Mouse (Mus musculus): ENCODE results near the gene Lrmda. TPM values are rescaled to one million over a fixed set of nuclear protein-coding genes. Genes with fewer than 3 reads are reported as not detected.

The Lrmda gene
- total and polyA plus RNA-seq, 3 experiments: 0.43 to 1.1 (median 1.0) TPM

DNA sequence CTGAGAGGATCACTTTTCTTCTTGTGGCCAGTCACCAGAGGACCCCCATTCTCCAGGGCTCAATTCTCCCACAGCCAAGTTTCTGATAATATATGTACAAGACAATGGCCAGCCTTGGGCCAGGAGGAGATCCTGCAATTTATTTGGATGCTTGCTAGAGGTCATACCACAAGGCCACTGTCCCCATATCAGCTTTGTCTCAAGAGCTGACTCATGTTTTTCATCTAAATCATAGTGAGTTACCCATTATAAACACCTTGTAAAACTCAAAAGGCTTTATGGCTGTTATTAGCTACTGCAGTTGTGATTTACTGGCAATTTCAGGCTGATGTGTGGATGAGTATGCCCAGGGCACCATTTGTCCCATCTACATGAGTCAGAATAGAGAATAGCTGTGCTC lies 600.7 kb downstream of the Lrmda start:
- intact Hi-C loops (cut with DNase I): no loop called here
- DNase-seq: no peak
- no peak overlapping the region for H3K9ac ChIP-seq (ENCODE audit: low read depth, low read length)
- H3K36me3 ChIP-seq (ENCODE audit: control insufficient read depth, insufficient read depth, low read length): no peaks in the 10 kb centered on the region
- H3K4me1 ChIP-seq (ENCODE audit: control insufficient read depth, insufficient read depth, low read length): no peaks in the 10 kb centered on the region
- H3K27me3 ChIP-seq (ENCODE audit: control insufficient read depth, insufficient read depth, low read length): no peaks in the 10 kb centered on the region
- no peak overlapping the region for H3K4me3 ChIP-seq
- TF ChIP-seq EP300 (IDR thresholded peaks at IDR 0.05; ENCODE audit: insufficient read depth, low read depth, low read length) (no peak), CTCF (IDR thresholded peaks at IDR 0.05) (no peak), POLR2A (IDR thresholded peaks at IDR 0.05; ENCODE audit: insufficient read depth, low read depth, low read length) (no peak)
- no peaks in the 10 kb centered on the region for H3K79me2 ChIP-seq (replicated peaks; ENCODE audit: control insufficient read depth, insufficient read depth, low read length)
- no peak overlapping the region for H3K27ac ChIP-seq

DNA sequence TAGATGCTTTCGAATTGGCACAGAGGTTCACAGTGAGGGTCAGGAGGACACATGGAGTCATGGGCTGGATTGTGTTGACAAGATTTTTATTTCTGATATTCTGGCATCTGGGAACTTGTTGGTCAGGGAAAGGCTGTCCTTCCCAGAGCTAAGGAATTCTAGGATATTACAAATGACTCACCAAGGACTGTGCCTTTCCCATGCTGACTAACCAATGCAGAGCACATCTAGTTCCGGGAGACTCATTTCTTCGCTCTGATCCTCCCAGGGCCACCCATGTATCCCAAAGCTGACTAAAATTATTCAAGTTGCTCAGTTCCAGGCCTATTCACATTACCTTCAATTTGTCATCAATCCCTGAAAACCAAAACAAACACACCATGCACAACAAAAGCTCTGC lies 602.4 kb downstream of the Lrmda start:
- no peak for DNase-seq
- TF ChIP-seq CTCF (IDR thresholded peaks at IDR 0.05) (no peak), POLR2A (IDR thresholded peaks at IDR 0.05; ENCODE audit: insufficient read depth, low read depth, low read length) (no peak), EP300 (IDR thresholded peaks at IDR 0.05; ENCODE audit: insufficient read depth, low read depth, low read length) (no peak)
- Histone ChIP-seq H3K79me2 (replicated peaks; ENCODE audit: control insufficient read depth, insufficient read depth, low read length) (no peaks in the 10 kb centered on the region), H3K4me1 (ENCODE audit: control insufficient read depth, insufficient read depth, low read length) (no peaks in the 10 kb centered on the region), H3K36me3 (ENCODE audit: control insufficient read depth, insufficient read depth, low read length) (no peaks in the 10 kb centered on the region), H3K9ac (ENCODE audit: low read depth, low read length) (no peak overlapping the region), H3K4me3 (no peak overlapping the region), H3K27ac (no peak overlapping the region), H3K27me3 (ENCODE audit: control insufficient read depth, insufficient read depth, low read length) (no peaks in the 10 kb centered on the region)
- intact Hi-C loops (cut with DNase I): no loop called here
- 96% methylated on average over 3 of the region's 3 CpGs for WGBS

DNA sequence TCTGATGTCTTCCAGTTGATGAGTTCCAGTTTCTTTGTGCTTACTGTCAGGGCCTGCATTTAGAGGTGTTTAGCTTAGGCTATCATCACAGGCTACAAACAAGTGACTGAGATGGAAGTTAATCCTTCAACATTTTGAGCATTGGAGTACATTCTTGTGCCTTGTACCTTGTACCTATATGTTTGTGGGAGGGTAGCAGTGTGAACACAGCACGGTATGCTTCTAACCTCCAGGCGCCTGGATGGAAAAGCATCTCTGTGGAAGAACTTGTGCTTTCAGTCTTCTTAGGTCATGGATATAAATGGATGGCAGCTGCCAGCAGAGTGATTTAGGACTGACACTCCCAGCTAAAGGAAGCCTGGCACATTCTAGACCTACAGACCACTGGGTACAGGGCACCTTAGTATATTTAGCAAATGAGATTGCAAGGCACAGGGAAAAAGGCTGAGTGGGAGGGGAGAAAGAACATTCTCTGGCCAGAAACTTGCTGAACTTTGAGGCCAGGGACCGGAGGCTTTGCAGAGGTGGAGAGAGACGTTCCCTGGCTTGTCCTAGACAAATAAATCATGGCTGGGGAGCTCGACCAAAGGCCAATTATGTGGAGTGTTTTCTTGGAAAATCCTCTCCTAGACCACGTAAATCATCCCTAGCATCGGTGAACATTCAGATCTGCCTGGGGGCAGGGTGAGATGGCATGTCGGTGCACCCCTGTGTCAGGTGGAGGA lies 607.8 kb downstream of the Lrmda start:
- H3K36me3 ChIP-seq (ENCODE audit: control insufficient read depth, insufficient read depth, low read length): no peaks in the 10 kb centered on the region
- no peaks in the 10 kb centered on the region for H3K27me3 ChIP-seq (ENCODE audit: control insufficient read depth, insufficient read depth, low read length)
- no peak overlapping the region for H3K9ac ChIP-seq (ENCODE audit: low read depth, low read length)
- H3K79me2 ChIP-seq (replicated peaks; ENCODE audit: control insufficient read depth, insufficient read depth, low read length): no peaks in the 10 kb centered on the region
- no peak overlapping the region for H3K27ac ChIP-seq
- H3K4me3 ChIP-seq: no peak overlapping the region
- intact Hi-C loops (cut with DNase I): no loop called here
- no peak for DNase-seq
- 79% methylated on average over 8 of the region's 8 CpGs for WGBS
- H3K4me1 ChIP-seq (ENCODE audit: control insufficient read depth, insufficient read depth, low read length): no peaks in the 10 kb centered on the region
- no peak for TF ChIP-seq CTCF (IDR thresholded peaks at IDR 0.05)
- no peak for TF ChIP-seq EP300 (IDR thresholded peaks at IDR 0.05; ENCODE audit: insufficient read depth, low read depth, low read length)
- no peak for TF ChIP-seq POLR2A (IDR thresholded peaks at IDR 0.05; ENCODE audit: insufficient read depth, low read depth, low read length)

DNA sequence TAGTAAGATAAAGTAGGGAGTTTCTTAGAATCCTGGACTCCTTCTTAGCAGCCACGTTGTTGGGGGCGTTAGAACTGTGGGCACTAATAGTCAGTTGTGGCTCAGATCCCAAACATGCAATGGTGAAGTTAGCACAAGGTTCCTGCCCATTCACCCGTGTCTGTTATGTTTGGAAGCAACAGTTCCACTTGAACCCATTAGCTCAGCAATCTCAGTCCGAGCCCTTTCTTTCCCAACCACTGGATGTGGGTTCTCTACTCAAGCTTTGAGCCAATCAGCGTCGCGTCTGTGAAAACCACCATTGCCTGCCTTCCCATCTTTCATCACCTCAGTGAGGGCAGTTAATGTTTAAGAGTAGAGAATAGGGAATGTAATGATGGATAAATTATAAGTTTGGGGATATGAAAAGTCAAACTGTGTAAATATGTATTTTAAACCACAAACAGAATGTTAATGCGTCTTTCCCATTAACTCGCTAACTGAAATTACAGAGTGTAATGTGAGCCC lies 610.9 kb downstream of the Lrmda start:
- WGBS: 85% methylated on average over 9 of the region's 9 CpGs
- H3K27ac ChIP-seq: no peak overlapping the region

DNA sequence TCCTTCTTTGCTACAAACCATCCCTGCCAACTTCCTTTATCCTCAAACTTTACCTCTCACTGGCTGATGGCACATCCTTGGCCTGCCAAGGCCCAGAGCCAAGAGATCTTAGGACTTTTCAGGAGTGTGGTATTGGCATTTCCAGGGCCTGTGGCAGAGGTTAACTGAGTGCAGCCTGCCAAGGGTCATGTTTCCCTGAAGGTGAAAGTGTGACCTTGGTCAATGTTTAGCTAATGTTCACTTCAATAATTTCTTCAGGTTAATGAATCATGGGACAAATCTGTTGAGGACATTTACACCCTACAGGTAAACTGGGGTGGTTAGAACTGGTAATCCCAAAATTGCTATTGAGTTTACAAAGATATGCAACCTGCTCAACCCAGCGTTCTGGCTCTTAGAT lies 614.1 kb downstream of the Lrmda start:
- WGBS: 76% methylated on average over 1 of the region's 1 CpGs
- Histone ChIP-seq H3K27ac (no peak overlapping the region), H3K9ac (ENCODE audit: low read depth, low read length) (no peak overlapping the region), H3K4me3 (no peak overlapping the region), H3K4me1 (ENCODE audit: control insufficient read depth, insufficient read depth, low read length) (no peaks in the 10 kb centered on the region), H3K79me2 (replicated peaks; ENCODE audit: control insufficient read depth, insufficient read depth, low read length) (no peaks in the 10 kb centered on the region), H3K36me3 (ENCODE audit: control insufficient read depth, insufficient read depth, low read length) (no peaks in the 10 kb centered on the region), H3K27me3 (ENCODE audit: control insufficient read depth, insufficient read depth, low read length) (no peaks in the 10 kb centered on the region)
- DNase-seq: no peak
- no peak for TF ChIP-seq CTCF (IDR thresholded peaks at IDR 0.05)
- no peak for TF ChIP-seq EP300 (IDR thresholded peaks at IDR 0.05; ENCODE audit: insufficient read depth, low read depth, low read length)
- TF ChIP-seq POLR2A (IDR thresholded peaks at IDR 0.05; ENCODE audit: insufficient read depth, low read depth, low read length): no peak
- intact Hi-C loops (cut with DNase I): no loop called here

More for the DNA sequence above, 610.9 kb downstream of the Lrmda start:
- DNase-seq: no peak
- no peaks in the 10 kb centered on the region for H3K79me2 ChIP-seq (replicated peaks; ENCODE audit: control insufficient read depth, insufficient read depth, low read length)
- no peak overlapping the region for H3K4me3 ChIP-seq
- H3K36me3 ChIP-seq (ENCODE audit: control insufficient read depth, insufficient read depth, low read length): no peaks in the 10 kb centered on the region
- H3K9ac ChIP-seq (ENCODE audit: low read depth, low read length): no peak overlapping the region
- TF ChIP-seq CTCF (IDR thresholded peaks at IDR 0.05) (no peak), EP300 (IDR thresholded peaks at IDR 0.05; ENCODE audit: insufficient read depth, low read depth, low read length) (no peak), POLR2A (IDR thresholded peaks at IDR 0.05; ENCODE audit: insufficient read depth, low read depth, low read length) (no peak)
- H3K27me3 ChIP-seq (ENCODE audit: control insufficient read depth, insufficient read depth, low read length): no peaks in the 10 kb centered on the region
- intact Hi-C loops (cut with DNase I): no loop called here
- no peaks in the 10 kb centered on the region for H3K4me1 ChIP-seq (ENCODE audit: control insufficient read depth, insufficient read depth, low read length)

DNA sequence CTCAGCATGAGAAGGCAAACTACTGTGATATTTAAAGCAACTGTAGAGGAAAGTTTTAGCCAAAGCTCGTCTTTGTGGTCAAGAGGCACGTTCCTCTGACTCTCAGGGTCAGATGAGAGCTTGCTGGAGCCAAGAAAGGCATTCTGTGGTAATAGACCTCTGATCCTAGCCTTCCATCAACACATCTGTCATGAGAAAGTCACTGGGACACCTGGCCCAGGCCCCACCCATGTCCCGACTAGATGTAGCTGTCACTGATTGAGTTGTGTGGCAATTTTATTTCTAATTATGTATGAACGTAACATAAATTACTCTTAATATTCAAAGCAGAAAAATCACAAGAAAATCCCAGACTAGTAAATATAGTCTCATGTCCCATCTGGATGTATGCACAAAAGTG lies 624.0 kb downstream of the Lrmda start:
- intact Hi-C loops (cut with DNase I): no loop called here
- WGBS: 66% methylated on average over 4 of the region's 4 CpGs
- Histone ChIP-seq H3K27ac (no peak overlapping the region), H3K27me3 (ENCODE audit: control insufficient read depth, insufficient read depth, low read length) (no peaks in the 10 kb centered on the region), H3K36me3 (ENCODE audit: control insufficient read depth, insufficient read depth, low read length) (no peaks in the 10 kb centered on the region), H3K9ac (ENCODE audit: low read depth, low read length) (no peak overlapping the region), H3K4me1 (ENCODE audit: control insufficient read depth, insufficient read depth, low read length) (peaks cover 2% of the 10 kb centered on the region; the same call in 1 of the 2 replicates), H3K79me2 (replicated peaks; ENCODE audit: control insufficient read depth, insufficient read depth, low read length) (no peaks in the 10 kb centered on the region), H3K4me3 (no peak overlapping the region)
- TF ChIP-seq CTCF (IDR thresholded peaks at IDR 0.05) (no peak), EP300 (IDR thresholded peaks at IDR 0.05; ENCODE audit: insufficient read depth, low read depth, low read length) (no peak), POLR2A (IDR thresholded peaks at IDR 0.05; ENCODE audit: insufficient read depth, low read depth, low read length) (no peak)
- no peak for DNase-seq

Measured in heart, adult 2 months (tissue).